In genomic region chr1:133131936-133132335, GRCm38 (mm10) we compare ENCODE assay signal across 7 mouse cellular contexts. TPM values are rescaled to one million over a fixed set of nuclear protein-coding genes. Genes with fewer than 3 reads are reported as not detected.
DNase-seq lines count a peak whose midpoint lies in the region; ATAC-seq and TF ChIP-seq lines count a peak whose summit lies in the region.

No protein-coding gene starts in this region.

- TF ChIP-seq POLR2A in spleen, adult 2 months (IDR thresholded peaks at IDR 0.05; ENCODE audit: low read depth, low read length) = no peak
- TF ChIP-seq POLR2A in brain, embryonic 14.5 days (IDR thresholded peaks at IDR 0.05; ENCODE audit: borderline replicate concordance, extremely low read depth, insufficient read depth, insufficient read length, poor library complexity, severe bottlenecking) = no peak

- H3K27ac ChIP-seq in spleen, adult 2 months (ENCODE audit: insufficient read depth, low read length) = peak overlapping the region; percentile 99
- peak overlapping the region; percentile 94 for H3K27ac ChIP-seq in heart, postnatal 0 days (ENCODE audit: low read depth)
- H3K27ac ChIP-seq in limb, embryonic 13.5 days = peak overlapping the region; percentile 97
- peak overlapping the region; percentile 85 for H3K27ac ChIP-seq in neural tube, embryonic 11.5 days (ENCODE audit: low read depth, low read length)

- H3K27me3 ChIP-seq in spleen, adult 2 months (ENCODE audit: control insufficient read depth, insufficient read depth, low read length) = no peaks in the 10 kb centered on the region
- no peaks in the 10 kb centered on the region for H3K27me3 ChIP-seq in heart, postnatal 0 days (ENCODE audit: control insufficient read depth, insufficient read depth, low read length)
- H3K27me3 ChIP-seq in limb, embryonic 13.5 days = no peaks in the 10 kb centered on the region
- no peaks in the 10 kb centered on the region for H3K27me3 ChIP-seq in neural tube, embryonic 11.5 days (ENCODE audit: control insufficient read depth, insufficient read depth, low read length)

- peak in 1 of 2 experiments; percentile 11 for DNase-seq in spleen, adult 2 months (ENCODE audit: low read depth in 1 of 2, low spot score in 2 of 2)
- no peak for DNase-seq in spleen, adult 12 weeks (ENCODE audit: low spot score)
- DNase-seq in brain, embryonic 14.5 days (ENCODE audit: low read depth) = peak; percentile 39
- DNase-seq in heart, postnatal 0 days (ENCODE audit: low spot score) = no peak
- DNase-seq in neural tube, embryonic 11.5 days (ENCODE audit: low spot score) = no peak

- TF ChIP-seq CTCF in spleen, adult 2 months (IDR thresholded peaks at IDR 0.05; ENCODE audit: extremely low read depth, insufficient read depth, insufficient read length, insufficient replicate concordance) = no peak
- TF ChIP-seq CTCF in brain, embryonic 14.5 days (IDR thresholded peaks at IDR 0.05; ENCODE audit: borderline replicate concordance, extremely low read depth, insufficient read depth, insufficient read length) = no peak
- no peak for TF ChIP-seq CTCF in heart, postnatal 0 days (IDR thresholded peaks at IDR 0.05; ENCODE audit: low read depth)

- peak overlapping the region; percentile 92 for H3K4me2 ChIP-seq in heart, postnatal 0 days (ENCODE audit: low read depth, low read length)
- peak overlapping the region; percentile 100 for H3K4me2 ChIP-seq in limb, embryonic 13.5 days (replicated peaks)
- H3K4me2 ChIP-seq in neural tube, embryonic 11.5 days (ENCODE audit: low read depth) = peak overlapping the region; percentile 83

- H3K4me1 ChIP-seq in spleen, adult 2 months (ENCODE audit: control insufficient read depth, insufficient read depth, insufficient read length) = no peaks in the 10 kb centered on the region
- 0 out of 2 replicates have a peak, but pooled peaks cover 14% of the 10 kb centered on the region for H3K4me1 ChIP-seq in heart, postnatal 0 days (ENCODE audit: control insufficient read depth, insufficient read depth)
- peaks cover 48% of the 10 kb centered on the region for H3K4me1 ChIP-seq in limb, embryonic 13.5 days
- H3K4me1 ChIP-seq in neural tube, embryonic 11.5 days (ENCODE audit: control insufficient read depth, insufficient read depth, low read length) = peaks cover 19% of the 10 kb centered on the region

- WGBS in spleen, adult 2 months = under 1% methylated on average over 11 of the region's 11 CpGs
- under 1% methylated on average over 11 of the region's 11 CpGs for WGBS in heart, postnatal 0 days
- 0% methylated on average over 11 of the region's 11 CpGs for WGBS in limb, embryonic 13.5 days
- WGBS in neural tube, embryonic 11.5 days = under 1% methylated on average over 11 of the region's 11 CpGs

- no peaks in the 10 kb centered on the region for H3K9me3 ChIP-seq in heart, postnatal 0 days (replicated peaks; ENCODE audit: control insufficient read depth, low read length)
- no peaks in the 10 kb centered on the region for H3K9me3 ChIP-seq in limb, embryonic 13.5 days
- H3K9me3 ChIP-seq in neural tube, embryonic 11.5 days (ENCODE audit: control insufficient read depth, low read length) = no peaks in the 10 kb centered on the region

- peak overlapping the region; percentile 93 for H3K4me3 ChIP-seq in spleen, adult 2 months (ENCODE audit: extremely low read depth, insufficient read depth, insufficient read length)
- peak overlapping the region; percentile 73 for H3K4me3 ChIP-seq in heart, postnatal 0 days (ENCODE audit: low read depth, low read length)
- H3K4me3 ChIP-seq in limb, embryonic 13.5 days = peak overlapping the region; percentile 99
- peak overlapping the region; percentile 83 for H3K4me3 ChIP-seq in neural tube, embryonic 11.5 days (ENCODE audit: low read depth, low read length)

- peak overlapping the region; percentile 78 for H3K9ac ChIP-seq in heart, postnatal 0 days (replicated peaks; ENCODE audit: low read depth, low read length)
- peak overlapping the region; percentile 97 for H3K9ac ChIP-seq in limb, embryonic 13.5 days
- peak overlapping the region; percentile 91 for H3K9ac ChIP-seq in neural tube, embryonic 11.5 days (ENCODE audit: low read length)

- TF ChIP-seq EP300 in heart, postnatal 0 days (IDR thresholded peaks at IDR 0.05; ENCODE audit: low read depth) = no peak

- no peak for ATAC-seq in heart, postnatal 0 days (ENCODE audit: insufficient read depth, low read depth)
- ATAC-seq in limb, embryonic 13.5 days (ENCODE audit: low FRiP score, low read depth) = no peak
- ATAC-seq in neural tube, embryonic 11.5 days (ENCODE audit: insufficient read depth, low FRiP score, low TSS enrichment) = no peak
- no peak for ATAC-seq in erythroid progenitor cell, adult 5-6 weeks (replicated peaks; ENCODE audit: low FRiP score, poor library complexity, severe bottlenecking)

- peaks cover 13% of the 10 kb centered on the region for H3K36me3 ChIP-seq in spleen, adult 2 months (ENCODE audit: control insufficient read depth, insufficient read depth, low read length)
- peaks cover 8% of the 10 kb centered on the region for H3K36me3 ChIP-seq in heart, postnatal 0 days (replicated peaks; ENCODE audit: control insufficient read depth, insufficient read depth, low read length)
- H3K36me3 ChIP-seq in limb, embryonic 13.5 days = peaks cover 24% of the 10 kb centered on the region
- H3K36me3 ChIP-seq in neural tube, embryonic 11.5 days (ENCODE audit: control insufficient read depth, insufficient read depth, low read length) = peaks cover under 1% of the 10 kb centered on the region; the same call in 1 of the 2 replicates

RNA-seq across cellular contexts. Expression of gene Ppp1r15b, which starts 1.0 kb away (rescaled TPM):
- polyA plus RNA-seq in spleen, adult 2 months (2012; rRNA removed) = 19.7 and 26.6 TPM in 2 replicates
- polyA plus RNA-seq in brain, embryonic 14.5 days (2012; rRNA removed) = 25.9 and 31.3 TPM in 2 replicates
- total RNA-seq in heart, postnatal 0 days (2014; rRNA removed; ENCODE audit: low replicate concordance) = 24.4 and 34.8 TPM in 2 replicates
- 10.5 and 12.2 TPM in 2 replicates for polyA plus RNA-seq in heart, postnatal 0 days (2015; fragmentation: Nextera tagmentation; extraction: Ambion mirVana)
- 31.9 and 35.9 TPM in 2 replicates for polyA plus RNA-seq in limb, embryonic 13.5 days (2015; fragmentation: Nextera tagmentation; extraction: Ambion mirVana)
- polyA plus RNA-seq in neural tube, embryonic 11.5 days (2014; fragmentation: Nextera tagmentation; extraction: Ambion mirVana) = 55.3 and 57.6 TPM in 2 replicates
- 131 and 152 TPM in 2 replicates for total RNA-seq in erythroid progenitor cell, adult 5-6 weeks (2015; ENCODE audit: low replicate concordance)
- total RNA-seq in erythroid progenitor cell, adult 5-6 weeks (2017; ENCODE audit: low replicate concordance) = 227 and 245 TPM in 2 replicates

RNA-seq across cellular contexts. Expression of gene Plekha6, which starts 32.1 kb away (rescaled TPM):
- polyA plus RNA-seq in spleen, adult 2 months (2012; rRNA removed) = 26.0 and 31.1 TPM in 2 replicates
- polyA plus RNA-seq in brain, embryonic 14.5 days (2012; rRNA removed) = 51.4 and 78.3 TPM in 2 replicates
- 19.2 and 36.1 TPM in 2 replicates for total RNA-seq in heart, postnatal 0 days (2014; rRNA removed; ENCODE audit: low replicate concordance)
- polyA plus RNA-seq in heart, postnatal 0 days (2015; fragmentation: Nextera tagmentation; extraction: Ambion mirVana) = 4.8 and 7.0 TPM in 2 replicates
- polyA plus RNA-seq in limb, embryonic 13.5 days (2015; fragmentation: Nextera tagmentation; extraction: Ambion mirVana) = 1.7 and 2.6 TPM in 2 replicates
- 12.5 and 15.2 TPM in 2 replicates for polyA plus RNA-seq in neural tube, embryonic 11.5 days (2014; fragmentation: Nextera tagmentation; extraction: Ambion mirVana)
- total RNA-seq in erythroid progenitor cell, adult 5-6 weeks (2015; ENCODE audit: low replicate concordance) = 0.36 TPM in 1 of 2 replicates, not detected in the other
- total RNA-seq in erythroid progenitor cell, adult 5-6 weeks (2017; ENCODE audit: low replicate concordance) = 0.51 TPM in 1 of 2 replicates, not detected in the other
